Mouse (Mus musculus) liver, postnatal 0 days (tissue): ENCODE measurements around the gene Pam. TPM values are rescaled to one million over a fixed set of nuclear protein-coding genes. Genes with fewer than 3 reads are reported as not detected.
A peak's percentile ranks its signal among the peaks of the same experiment; 100 is the strongest.

Experiments
- ATAC-seq: fragments of 200-750 bp; cut with Nextera tagmentation; 2 replicates; pipeline ENCODE4 v1.8.0; 2017; ENCODE audit warnings: mild to moderate bottlenecking, moderate library complexity
- DNase-seq: peaks from one replicate; pipeline ENCODE4 v3.0.0-alpha.2; 2016
- H3K27ac ChIP-seq: fragments of 300-500 bp; sonication (generic); 2 replicates; pipeline ENCODE4 v1.5.1; 2014; ENCODE audit warnings: antibody characterized with exemption, moderate library complexity, mild to moderate bottlenecking, low read depth
- H3K27me3 ChIP-seq: fragments of 300-500 bp; sonication (generic); 2 replicates; pipeline ENCODE4 v1.6.1; 2014; ENCODE audit warnings: low read length, control low read depth, mixed read lengths; ENCODE audit not compliant: insufficient read depth
- H3K36me3 ChIP-seq: fragments of 300-500 bp; sonication (generic); replicated peaks from 2 replicates; pipeline ENCODE4 v1.6.1; 2014; ENCODE audit warnings: mild to moderate bottlenecking, control low read depth, low read length, moderate library complexity, mixed read lengths; ENCODE audit not compliant: insufficient read depth
- H3K4me1 ChIP-seq: fragments of 300-500 bp; sonication (generic); 2 replicates; pipeline ENCODE4 v1.6.1; 2014; ENCODE audit warnings: antibody characterized with exemption, mild to moderate bottlenecking, control low read depth; ENCODE audit not compliant: insufficient read depth
- H3K4me2 ChIP-seq: fragments of 300-500 bp; sonication (generic); 2 replicates; pipeline ENCODE4 v1.6.1; 2014; ENCODE audit warnings: low read depth, mild to moderate bottlenecking, low read length, moderate library complexity, mixed read lengths
- H3K4me3 ChIP-seq: fragments of 300-500 bp; sonication (generic); 2 replicates; pipeline ENCODE4 v1.5.1; 2014; ENCODE audit warnings: low read depth, low read length
- H3K9ac ChIP-seq: fragments of 300-500 bp; sonication (generic); replicated peaks from 2 replicates; pipeline ENCODE4 v1.6.1; 2014; ENCODE audit warnings: mild to moderate bottlenecking, moderate library complexity
- H3K9me3 ChIP-seq: fragments of 300-500 bp; sonication (generic); 2 replicates; pipeline ENCODE4 v1.6.1; 2016; ENCODE audit warnings: mild to moderate bottlenecking, control low read depth, low read length, mixed read lengths
- CTCF ChIP-seq: sonication (generic); IDR thresholded peaks from 2 replicates; pipeline ENCODE4 v1.5.1; 2016; ENCODE audit warnings: antibody characterized with exemption, low read depth
- EP300 ChIP-seq: IDR thresholded peaks from 2 replicates; pipeline ENCODE4 v1.6.1; 2016; ENCODE audit warnings: antibody characterized with exemption, low read depth, mild to moderate bottlenecking
- WGBS: fragments of 180-500 bp; shearing (Covaris S2); extraction: QIAGEN DNeasy Blood & Tissue Kit; methylation state at CpG from one replicate; pipeline ENCODE4 v1.1.7; 2014; ENCODE audit not compliant: insufficient replicate concordance; 5-methylcytosine and 5-hydroxymethylcytosine counted together
- polyA plus RNA-seq: library from polyadenylated mRNA; unstranded; fragments of >200 nt; fragmentation: Nextera tagmentation; extraction: Ambion mirVana; gene quantifications from 2 replicates; pipeline ENCODE4 v1.2.1, GENCODE M21; 2015

Pam gene
- polyA plus RNA-seq, 1 experiment from 2014 or later: 21.8 TPM

DNA sequence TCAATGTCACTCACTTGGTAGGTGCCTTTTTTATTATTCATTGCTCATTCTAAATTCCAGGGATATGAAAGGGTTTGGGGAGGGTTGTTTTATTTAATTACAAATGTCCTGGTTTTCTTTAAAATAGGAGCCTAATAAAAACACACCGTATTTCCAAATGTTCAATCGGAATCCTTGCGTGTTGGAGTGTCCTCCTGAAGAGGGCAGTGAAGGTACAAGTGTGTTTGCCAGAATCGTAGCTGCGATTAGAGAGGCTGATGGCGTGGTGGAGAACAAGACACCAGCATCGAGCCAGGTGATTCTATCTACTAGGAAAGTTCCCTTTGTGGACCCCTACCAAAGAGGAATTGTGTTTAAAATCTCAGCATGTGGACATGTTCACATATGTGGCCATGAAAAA lies 310.5 kb downstream of the Pam start:
- 86% methylated on average over 7 of the region's 7 CpGs for WGBS
- no peak overlapping the region for H3K9ac ChIP-seq
- no peak for ATAC-seq
- no peak overlapping the region for H3K4me2 ChIP-seq
- peaks cover 4% of the 10 kb centered on the region; the same call in 1 of the 2 replicates for H3K36me3 ChIP-seq
- no peaks in the 10 kb centered on the region for H3K9me3 ChIP-seq
- H3K27ac ChIP-seq: no peak overlapping the region
- H3K4me1 ChIP-seq: no peaks in the 10 kb centered on the region
- TF ChIP-seq EP300 (no peak), CTCF (no peak)
- DNase-seq: no peak
- H3K27me3 ChIP-seq: no peaks in the 10 kb centered on the region
- H3K4me3 ChIP-seq: no peak overlapping the region

DNA sequence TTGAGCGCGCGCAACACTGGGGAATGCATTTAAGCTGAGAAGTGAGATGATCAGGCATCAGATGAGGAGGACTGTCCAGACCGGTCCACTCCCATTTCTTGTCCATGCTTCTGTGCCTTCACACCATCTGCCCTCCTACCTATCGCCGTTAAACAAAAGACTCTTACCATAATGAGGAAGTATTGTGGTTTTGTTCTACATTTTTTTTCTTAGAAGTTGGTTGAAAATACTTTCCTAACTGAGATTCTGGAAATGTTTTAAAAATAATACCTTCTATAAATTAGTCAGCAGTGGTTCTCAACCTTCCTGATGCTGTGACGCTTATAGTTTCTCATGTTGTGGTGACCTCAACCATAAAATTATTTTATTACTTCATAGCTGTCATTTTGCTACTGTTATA lies 313.8 kb downstream of the Pam start:
- 70% methylated on average over 7 of the region's 7 CpGs for WGBS
- Histone ChIP-seq H3K4me2 (no peak overlapping the region), H3K9me3 (no peaks in the 10 kb centered on the region), H3K4me3 (no peak overlapping the region), H3K27ac (no peak overlapping the region), H3K4me1 (no peaks in the 10 kb centered on the region), H3K27me3 (no peaks in the 10 kb centered on the region), H3K9ac (no peak overlapping the region), H3K36me3 (peaks cover 7% of the 10 kb centered on the region)
- no peak for ATAC-seq
- DNase-seq: no peak
- TF ChIP-seq CTCF (no peak), EP300 (no peak)

DNA sequence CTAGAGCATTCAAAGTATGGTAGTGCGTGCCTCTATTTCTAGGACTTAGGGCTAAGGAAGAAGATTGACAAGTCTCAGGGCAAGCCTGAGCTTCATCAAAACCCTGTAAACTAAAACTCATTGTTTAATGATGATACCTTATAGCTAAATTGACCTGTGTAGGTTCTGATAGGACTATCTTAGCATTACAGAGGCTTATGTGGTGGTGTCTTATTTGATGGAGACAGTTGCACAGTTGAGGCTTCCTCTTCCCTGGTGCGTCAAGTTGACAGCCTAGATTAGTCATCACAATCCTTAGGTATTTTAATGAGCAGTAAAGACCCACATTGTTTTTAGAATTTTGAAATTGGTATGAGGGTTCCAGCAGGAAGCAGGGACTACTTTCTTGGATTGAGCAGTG lies 321.5 kb downstream of the Pam start:
- H3K9me3 ChIP-seq: no peaks in the 10 kb centered on the region
- WGBS: 78% methylated on average over 2 of the region's 2 CpGs
- ATAC-seq (no peak), DNase-seq (no peak)
- peaks cover 5% of the 10 kb centered on the region for H3K36me3 ChIP-seq
- peaks cover 7% of the 10 kb centered on the region for H3K4me1 ChIP-seq
- no peaks in the 10 kb centered on the region for H3K27me3 ChIP-seq
- no peak overlapping the region for H3K9ac ChIP-seq
- H3K27ac ChIP-seq: no peak overlapping the region
- no peak overlapping the region for H3K4me2 ChIP-seq
- TF ChIP-seq EP300 (no peak), CTCF (no peak)
- H3K4me3 ChIP-seq: no peak overlapping the region

DNA sequence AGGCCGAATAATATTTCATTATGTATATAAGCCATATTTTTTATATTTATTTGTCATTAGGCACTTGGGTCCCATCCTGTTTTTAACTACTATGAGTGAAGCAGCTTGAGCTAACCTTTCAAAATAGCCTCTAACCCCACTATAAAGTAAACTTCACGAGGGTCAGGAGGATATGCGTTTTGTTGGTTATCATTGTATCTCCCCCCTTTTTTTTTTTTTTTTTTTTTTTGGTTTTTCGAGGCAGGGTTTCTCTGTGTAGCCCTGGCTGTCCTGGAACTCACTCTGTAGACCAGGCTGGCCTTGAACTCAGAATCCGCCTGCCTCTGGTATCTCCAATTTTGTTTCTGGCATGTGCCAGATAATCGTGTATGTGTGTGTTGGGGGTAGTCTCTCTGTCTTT lies 322.1 kb downstream of the Pam start:
- WGBS: 77% methylated on average over 6 of the region's 6 CpGs
- Histone ChIP-seq H3K4me2 (no peak overlapping the region), H3K9ac (no peak overlapping the region), H3K4me1 (peaks cover 7% of the 10 kb centered on the region), H3K36me3 (peaks cover 5% of the 10 kb centered on the region), H3K27me3 (no peaks in the 10 kb centered on the region), H3K4me3 (no peak overlapping the region), H3K9me3 (no peaks in the 10 kb centered on the region), H3K27ac (no peak overlapping the region)
- no peak for DNase-seq
- TF ChIP-seq CTCF: no peak
- no peak for TF ChIP-seq EP300
- no peak for ATAC-seq

DNA sequence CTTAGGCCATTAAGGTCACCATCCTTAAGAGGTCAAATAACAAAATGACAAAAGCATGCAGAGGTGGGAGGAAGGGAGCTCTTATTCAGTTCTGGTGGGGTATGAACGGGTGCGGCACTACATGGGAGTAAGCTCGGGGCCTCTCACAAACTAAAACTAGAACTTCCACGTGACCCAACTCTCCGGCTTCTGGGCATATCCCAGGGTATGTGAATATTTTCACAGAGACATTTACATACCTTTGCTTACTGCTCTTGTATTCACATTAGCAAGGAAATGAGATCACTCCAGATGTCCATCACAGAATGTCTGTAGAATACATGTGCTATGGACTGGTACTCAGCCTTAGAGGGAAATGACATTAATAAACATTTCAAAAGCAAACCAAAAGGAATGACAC lies 323.7 kb downstream of the Pam start:
- H3K27ac ChIP-seq: peak overlapping the region; percentile 65
- WGBS: 81% methylated on average over 5 of the region's 5 CpGs
- DNase-seq: no peak
- ATAC-seq: no peak
- H3K4me2 ChIP-seq: peak overlapping the region; percentile 83; the same call in 1 of the 2 replicates
- peaks cover 7% of the 10 kb centered on the region for H3K4me1 ChIP-seq
- TF ChIP-seq EP300 (no peak), CTCF (no peak)
- no peak overlapping the region for H3K9ac ChIP-seq
- no peaks in the 10 kb centered on the region for H3K27me3 ChIP-seq
- H3K4me3 ChIP-seq: no peak overlapping the region
- H3K9me3 ChIP-seq: no peaks in the 10 kb centered on the region
- 0 out of 2 replicates have a peak, but pooled peaks cover 2% of the 10 kb centered on the region for H3K36me3 ChIP-seq

DNA sequence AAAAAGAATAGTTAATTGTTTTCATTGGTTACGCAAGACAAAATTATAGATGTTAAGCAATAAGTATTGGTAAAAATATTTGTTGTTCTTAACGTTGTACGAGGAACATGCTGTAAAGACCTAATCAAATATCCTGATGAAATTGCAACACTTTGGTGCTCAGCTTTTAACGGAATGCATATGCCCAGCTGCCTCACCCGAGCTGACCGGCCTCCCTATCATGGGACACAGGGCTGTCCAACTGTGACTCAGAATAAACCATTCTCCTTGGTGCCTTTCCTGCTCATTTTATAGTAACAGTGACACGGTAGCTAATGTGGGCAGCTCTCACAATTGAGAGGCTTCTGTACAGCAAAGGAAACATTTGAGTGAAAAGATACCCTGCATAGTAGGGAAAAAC lies 324.3 kb downstream of the Pam start:
- H3K36me3 ChIP-seq: no peaks in the 10 kb centered on the region
- H3K4me3 ChIP-seq: peak overlapping the region; percentile 83
- peak; percentile 45 for DNase-seq
- H3K9ac ChIP-seq: no peak overlapping the region
- H3K4me2 ChIP-seq: peak overlapping the region; percentile 83
- 42% methylated on average over 7 of the region's 7 CpGs for WGBS
- H3K9me3 ChIP-seq: no peaks in the 10 kb centered on the region
- peak; percentile 58 for ATAC-seq
- no peak for TF ChIP-seq CTCF
- peak; percentile 58 for TF ChIP-seq EP300
- no peaks in the 10 kb centered on the region for H3K27me3 ChIP-seq
- H3K27ac ChIP-seq: peak overlapping the region; percentile 99
- peaks cover 7% of the 10 kb centered on the region for H3K4me1 ChIP-seq
